Mouse (Mus musculus): ENCODE measurements around the gene Cwf19l1.

DNA sequence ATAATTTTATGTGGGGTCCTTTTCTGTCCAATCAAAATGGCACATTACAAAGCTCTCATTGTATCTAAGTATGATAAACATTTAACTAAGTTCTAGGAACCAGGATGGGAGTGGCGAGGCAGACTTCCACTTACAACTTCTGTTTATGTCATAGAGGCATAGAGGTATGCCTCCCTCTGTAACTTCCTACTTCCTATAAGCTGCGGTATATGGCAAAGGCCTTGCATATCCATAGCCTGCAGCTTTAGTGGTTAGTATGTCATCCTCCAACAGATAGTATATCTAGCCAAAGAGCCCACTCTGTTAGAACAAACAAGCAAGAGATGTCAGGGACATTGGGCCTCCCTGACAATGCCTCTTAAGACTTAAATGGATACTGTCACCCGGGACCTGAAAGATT is 41.1 kb upstream of the Cwf19l1 start:
- TF ChIP-seq POLR2A (IDR thresholded peaks at IDR 0.05; ENCODE audit: borderline replicate concordance, insufficient read depth, low read length): no peak
- no peak for TF ChIP-seq CTCF (IDR thresholded peaks at IDR 0.05; ENCODE audit: borderline replicate concordance, insufficient read depth, low read depth, low read length)

All from cerebellum, adult 2 months (tissue).